Mouse (Mus musculus): ENCODE results near the gene H2-Ke6. TPM values are rescaled to one million over a fixed set of nuclear protein-coding genes. Genes with fewer than 3 reads are reported as not detected.

Gene H2-Ke6
- polyA plus RNA-seq, 1 experiment from 2014 or later: 30.1 TPM

GRCm38 (mm10) chr17:34039562-34040450 lies 11.9 kb upstream of the H2-Ke6 start:
- H3K9ac ChIP-seq (ENCODE audit: low read depth, low read length): no peak overlapping the region
- H3K9me3 ChIP-seq (replicated peaks; ENCODE audit: control insufficient read depth, low read length): no peaks in the 10 kb centered on the region
- no peak overlapping the region for H3K4me2 ChIP-seq (ENCODE audit: low read depth, low read length)
- H3K4me3 ChIP-seq (ENCODE audit: low read depth, low read length): no peak overlapping the region
- peaks cover 18% of the 10 kb centered on the region for H3K36me3 ChIP-seq (ENCODE audit: control insufficient read depth, insufficient read depth)
- H3K4me1 ChIP-seq (ENCODE audit: control insufficient read depth, low read depth, low read length): peaks cover 8% of the 10 kb centered on the region; the same call in 1 of the 2 replicates
- H3K27me3 ChIP-seq (ENCODE audit: control insufficient read depth, insufficient read depth, low read depth, low read length): peaks cover 16% of the 10 kb centered on the region
- ATAC-seq (ENCODE audit: low read depth): no peak
- 33% methylated on average over 17 of the region's 17 CpGs for WGBS (ENCODE audit: insufficient replicate concordance)
- H3K27ac ChIP-seq (ENCODE audit: low read length): no peak overlapping the region

GRCm38 (mm10) chr17:34038878-34039561 lies 11.2 kb upstream of the H2-Ke6 start, which contains the start of gene Col11a2:
Gene Col11a2, plus strand, starts transcription at chr17:34039437.
- Histone ChIP-seq H3K27me3 (ENCODE audit: control insufficient read depth, insufficient read depth, low read depth, low read length) (peaks cover 16% of the 10 kb centered on the region), H3K4me2 (ENCODE audit: low read depth, low read length) (peak within 1 kb of the TSS; percentile 2; the same call in 1 of the 2 replicates), H3K9me3 (replicated peaks; ENCODE audit: control insufficient read depth, low read length) (no peaks in the 10 kb centered on the region), H3K9ac (ENCODE audit: low read depth, low read length) (no peak within 1 kb of the TSS), H3K27ac (ENCODE audit: low read length) (no peak within 1 kb of the TSS), H3K36me3 (ENCODE audit: control insufficient read depth, insufficient read depth) (peaks cover 18% of the 10 kb centered on the region), H3K4me1 (ENCODE audit: control insufficient read depth, low read depth, low read length) (peaks cover 9% of the 10 kb centered on the region), H3K4me3 (ENCODE audit: low read depth, low read length) (no peak within 1 kb of the TSS)
- 6% methylated on average over 28 of the region's 28 CpGs for WGBS (ENCODE audit: insufficient replicate concordance)
- ATAC-seq (ENCODE audit: low read depth): no peak

GRCm38 (mm10) chr17:34038440-34038839 lies 10.6 kb upstream of the H2-Ke6 start:
- no peak overlapping the region for H3K9ac ChIP-seq (ENCODE audit: low read depth, low read length)
- no peak for ATAC-seq (ENCODE audit: low read depth)
- WGBS (ENCODE audit: insufficient replicate concordance): 27% methylated on average over 21 of the region's 21 CpGs
- peaks cover 18% of the 10 kb centered on the region for H3K36me3 ChIP-seq (ENCODE audit: control insufficient read depth, insufficient read depth)
- no peak overlapping the region for H3K4me3 ChIP-seq (ENCODE audit: low read depth, low read length)
- no peak overlapping the region for H3K27ac ChIP-seq (ENCODE audit: low read length)
- peak overlapping the region; percentile 2; the same call in 1 of the 2 replicates for H3K4me2 ChIP-seq (ENCODE audit: low read depth, low read length)
- H3K4me1 ChIP-seq (ENCODE audit: control insufficient read depth, low read depth, low read length): peaks cover 14% of the 10 kb centered on the region
- no peaks in the 10 kb centered on the region for H3K9me3 ChIP-seq (replicated peaks; ENCODE audit: control insufficient read depth, low read length)
- H3K27me3 ChIP-seq (ENCODE audit: control insufficient read depth, insufficient read depth, low read depth, low read length): peaks cover 16% of the 10 kb centered on the region

- Histone ChIP-seq H3K36me3 (ENCODE audit: control insufficient read depth, insufficient read depth) (peaks cover 18% of the 10 kb centered on the region), H3K4me2 (ENCODE audit: low read depth, low read length) (no peak overlapping the region), H3K9ac (ENCODE audit: low read depth, low read length) (no peak overlapping the region), H3K9me3 (replicated peaks; ENCODE audit: control insufficient read depth, low read length) (no peaks in the 10 kb centered on the region), H3K27ac (ENCODE audit: low read length) (no peak overlapping the region), H3K4me1 (ENCODE audit: control insufficient read depth, low read depth, low read length) (peaks cover 24% of the 10 kb centered on the region), H3K27me3 (ENCODE audit: control insufficient read depth, insufficient read depth, low read depth, low read length) (peaks cover 16% of the 10 kb centered on the region), H3K4me3 (ENCODE audit: low read depth, low read length) (no peak overlapping the region)
- ATAC-seq (ENCODE audit: low read depth): no peak
- WGBS (ENCODE audit: insufficient replicate concordance): 83% methylated on average over 7 of the region's 7 CpGs
These were observed 9.4 kb upstream of the H2-Ke6 start for GRCm38 (mm10) chr17:34037241-34037640.

- peaks cover 16% of the 10 kb centered on the region for H3K27me3 ChIP-seq (ENCODE audit: control insufficient read depth, insufficient read depth, low read depth, low read length)
- ATAC-seq (ENCODE audit: low read depth): no peak
- WGBS (ENCODE audit: insufficient replicate concordance): 72% methylated on average over 10 of the region's 10 CpGs
- H3K4me2 ChIP-seq (ENCODE audit: low read depth, low read length): no peak overlapping the region
- no peak overlapping the region for H3K27ac ChIP-seq (ENCODE audit: low read length)
- peaks cover 18% of the 10 kb centered on the region for H3K36me3 ChIP-seq (ENCODE audit: control insufficient read depth, insufficient read depth)
- peaks cover 24% of the 10 kb centered on the region for H3K4me1 ChIP-seq (ENCODE audit: control insufficient read depth, low read depth, low read length)
- H3K4me3 ChIP-seq (ENCODE audit: low read depth, low read length): no peak overlapping the region
- H3K9me3 ChIP-seq (replicated peaks; ENCODE audit: control insufficient read depth, low read length): no peaks in the 10 kb centered on the region
- H3K9ac ChIP-seq (ENCODE audit: low read depth, low read length): no peak overlapping the region
These were observed 8.8 kb upstream of the H2-Ke6 start for GRCm38 (mm10) chr17:34036647-34037046.

GRCm38 (mm10) chr17:34035517-34035916 lies 7.7 kb upstream of the H2-Ke6 start:
- Histone ChIP-seq H3K4me1 (ENCODE audit: control insufficient read depth, low read depth, low read length) (peaks cover 28% of the 10 kb centered on the region), H3K4me3 (ENCODE audit: low read depth, low read length) (no peak overlapping the region), H3K9ac (ENCODE audit: low read depth, low read length) (no peak overlapping the region), H3K4me2 (ENCODE audit: low read depth, low read length) (no peak overlapping the region), H3K27me3 (ENCODE audit: control insufficient read depth, insufficient read depth, low read depth, low read length) (peaks cover 12% of the 10 kb centered on the region), H3K9me3 (replicated peaks; ENCODE audit: control insufficient read depth, low read length) (no peaks in the 10 kb centered on the region), H3K36me3 (ENCODE audit: control insufficient read depth, insufficient read depth) (peaks cover 18% of the 10 kb centered on the region), H3K27ac (ENCODE audit: low read length) (no peak overlapping the region)
- WGBS (ENCODE audit: insufficient replicate concordance): 87% methylated on average over 9 of the region's 9 CpGs
- ATAC-seq (ENCODE audit: low read depth): no peak

- Histone ChIP-seq H3K9ac (ENCODE audit: low read depth, low read length) (no peak overlapping the region), H3K27me3 (ENCODE audit: control insufficient read depth, insufficient read depth, low read depth, low read length) (peaks cover under 1% of the 10 kb centered on the region; the same call in 1 of the 2 replicates), H3K9me3 (replicated peaks; ENCODE audit: control insufficient read depth, low read length) (no peaks in the 10 kb centered on the region), H3K4me3 (ENCODE audit: low read depth, low read length) (no peak overlapping the region), H3K27ac (ENCODE audit: low read length) (no peak overlapping the region), H3K4me2 (ENCODE audit: low read depth, low read length) (no peak overlapping the region), H3K4me1 (ENCODE audit: control insufficient read depth, low read depth, low read length) (peaks cover 40% of the 10 kb centered on the region), H3K36me3 (ENCODE audit: control insufficient read depth, insufficient read depth) (peaks cover 28% of the 10 kb centered on the region)
- ATAC-seq (ENCODE audit: low read depth): no peak
- 71% methylated on average over 10 of the region's 10 CpGs for WGBS (ENCODE audit: insufficient replicate concordance)
These were observed 6.2 kb upstream of the H2-Ke6 start for GRCm38 (mm10) chr17:34034064-34034463.

GRCm38 (mm10) chr17:34033441-34033840 lies 5.6 kb upstream of the H2-Ke6 start:
- H3K27ac ChIP-seq (ENCODE audit: low read length): no peak overlapping the region
- H3K4me2 ChIP-seq (ENCODE audit: low read depth, low read length): 0 out of 2 replicates have a peak overlapping the region, but pooled peaks have one; percentile 87
- H3K9me3 ChIP-seq (replicated peaks; ENCODE audit: control insufficient read depth, low read length): no peaks in the 10 kb centered on the region
- no peaks in the 10 kb centered on the region; the same call in 1 of the 2 replicates for H3K27me3 ChIP-seq (ENCODE audit: control insufficient read depth, insufficient read depth, low read depth, low read length)
- no peak overlapping the region for H3K9ac ChIP-seq (ENCODE audit: low read depth, low read length)
- ATAC-seq (ENCODE audit: low read depth): no peak
- H3K4me3 ChIP-seq (ENCODE audit: low read depth, low read length): no peak overlapping the region; the same call in 1 of the 2 replicates
- peaks cover 33% of the 10 kb centered on the region for H3K36me3 ChIP-seq (ENCODE audit: control insufficient read depth, insufficient read depth)
- 84% methylated on average over 9 of the region's 9 CpGs for WGBS (ENCODE audit: insufficient replicate concordance)
- H3K4me1 ChIP-seq (ENCODE audit: control insufficient read depth, low read depth, low read length): peaks cover 36% of the 10 kb centered on the region
